Mouse (Mus musculus) embryo, embryonic 11.5 days (tissue): ENCODE measurements around the gene Hs6st3.
A peak's percentile ranks its signal among the peaks of the same experiment; 100 is the strongest.

Experiments
- DNase-seq: peaks from one replicate; pipeline ENCODE4 v3.0.0-alpha.2; 2012; ENCODE audit warnings: low read depth, low spot score

The Hs6st3 gene

GRCm38 (mm10) chr14:119895765-119896465 is 757.8 kb downstream of the Hs6st3 start:
- DNase-seq, result peak; percentile 5

GRCm38 (mm10) chr14:119902486-119902885 is 764.3 kb downstream of the Hs6st3 start:
- no peak for DNase-seq

DNA sequence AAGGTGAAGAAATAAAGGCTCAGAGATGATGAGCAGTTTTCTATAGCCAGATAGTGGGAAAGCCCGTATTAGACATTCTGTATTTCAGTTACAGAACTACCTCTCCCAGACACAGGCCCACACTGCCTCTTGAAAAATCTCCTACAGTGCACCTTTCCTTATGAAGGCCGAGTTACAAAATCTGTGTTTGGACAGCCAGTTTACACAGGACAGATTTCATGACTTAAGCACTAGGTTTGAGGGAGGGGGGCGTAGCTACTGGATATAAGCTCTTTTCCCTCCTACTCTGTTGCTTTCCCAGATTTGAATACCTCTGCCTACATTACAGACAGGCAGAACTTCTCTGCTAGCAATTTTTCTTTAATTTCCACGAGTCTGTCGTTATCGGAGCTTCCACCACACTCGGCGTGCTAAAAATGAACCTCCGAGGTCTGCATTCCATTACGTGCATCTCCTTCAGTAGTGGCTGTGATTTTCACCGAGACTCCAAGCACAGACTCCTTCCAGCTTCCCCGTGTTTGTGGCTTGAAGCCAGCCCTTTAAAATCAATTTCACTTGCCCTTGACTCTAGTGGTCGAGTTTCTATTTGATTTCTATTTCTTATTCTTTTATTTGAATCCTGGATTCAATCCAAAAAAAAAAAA is 770.0 kb downstream of the Hs6st3 start:
- DNase-seq, result no peak

- DNase-seq, result peak; percentile 16
These were observed 776.4 kb downstream of the Hs6st3 start for GRCm38 (mm10) chr14:119914508-119914907.

- DNase-seq, result no peak
These were observed 780.3 kb downstream of the Hs6st3 start for GRCm38 (mm10) chr14:119918281-119919034.

DNA sequence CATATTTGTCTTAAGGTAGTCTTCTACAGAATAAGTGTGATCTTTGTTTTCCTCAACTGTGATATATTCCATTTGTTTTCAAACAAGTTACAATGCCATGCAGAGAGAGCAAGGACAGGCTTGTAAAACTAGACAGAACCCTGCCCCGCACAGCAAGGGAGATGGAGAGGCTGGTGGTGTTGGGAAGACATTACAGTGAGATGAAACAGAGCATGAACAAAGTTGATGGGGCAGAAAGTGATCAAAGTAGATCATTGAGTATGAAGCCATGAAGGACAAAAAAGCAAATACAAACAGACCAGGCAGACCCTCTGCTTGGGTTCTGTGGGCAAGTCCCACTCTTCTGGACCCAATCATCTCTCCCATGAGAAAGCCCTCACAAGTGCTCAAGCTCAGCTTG is 781.0 kb downstream of the Hs6st3 start:
- DNase-seq, result no peak
